Mouse (Mus musculus): Measurements from ENCODE around the gene Rrm1.
"Not testable (repeated sequence)": the region's sequence is repeated elsewhere in the genome, so short reads cannot be mapped to it uniquely, and the experiment has no call there.

Rrm1 gene

DNA sequence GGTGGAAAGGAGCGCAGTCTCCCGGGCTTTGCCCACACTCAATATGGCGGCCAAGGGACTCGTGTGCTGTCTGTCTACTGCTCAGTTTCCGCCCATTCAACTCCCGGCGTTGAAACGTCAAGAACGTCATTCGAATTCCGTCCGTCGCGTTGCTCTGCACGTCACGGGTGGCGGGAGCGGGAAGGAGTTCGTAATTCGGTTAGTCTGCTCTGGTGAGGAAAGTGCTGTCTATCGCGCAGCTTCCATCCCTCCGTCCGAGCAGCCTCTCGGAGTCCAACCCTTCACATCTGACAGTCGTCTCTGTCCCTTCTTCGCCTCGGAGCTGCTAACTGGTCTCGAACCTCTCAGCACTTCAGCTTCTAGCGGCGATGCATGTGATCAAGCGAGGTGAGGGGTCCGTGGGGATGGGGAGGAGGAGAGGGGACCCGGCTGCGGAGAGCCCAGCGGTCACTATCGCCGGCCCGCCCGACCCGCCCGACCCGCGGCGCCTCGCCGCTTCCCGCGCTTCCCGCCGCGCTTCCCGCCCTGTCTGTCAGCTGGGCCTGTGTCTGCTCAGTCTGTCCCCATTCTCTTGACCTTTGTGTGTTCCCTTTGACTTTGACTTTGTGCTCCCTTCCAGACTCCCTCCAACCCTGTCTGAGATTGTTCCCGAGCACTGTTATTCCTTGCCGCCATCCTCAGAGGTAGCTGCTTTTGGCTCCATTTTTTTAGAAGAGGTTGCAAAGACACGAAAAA, at the start of gene Rrm1:
Gene Rrm1 (plus strand): TSS at position 39 of the 735 bp plus-strand sequence.
- DNase-seq (ENCODE audit: low read depth, low spot score), result peak; percentile 98

DNA sequence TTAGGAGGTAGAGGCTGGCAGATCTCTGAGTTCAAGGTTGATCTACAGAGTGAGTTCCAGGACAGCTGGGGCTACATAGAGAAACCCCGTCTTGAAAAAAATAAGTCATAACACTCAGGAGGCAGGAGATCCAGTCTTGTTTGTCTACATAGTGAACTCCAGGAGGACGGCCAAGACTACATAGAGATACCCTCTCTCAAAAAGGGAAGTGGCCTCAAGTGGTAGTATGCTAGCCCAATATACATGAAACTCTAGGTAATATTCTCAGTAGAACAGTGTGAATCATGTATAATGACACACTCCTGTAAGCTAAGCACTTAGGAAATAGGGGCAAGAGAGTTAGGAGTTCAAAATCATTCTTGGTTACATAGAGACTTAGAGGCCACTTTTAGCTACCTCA, 47.6 kb upstream of the Rrm1 start:
- no peak for DNase-seq (ENCODE audit: low read depth, low spot score)

DNA sequence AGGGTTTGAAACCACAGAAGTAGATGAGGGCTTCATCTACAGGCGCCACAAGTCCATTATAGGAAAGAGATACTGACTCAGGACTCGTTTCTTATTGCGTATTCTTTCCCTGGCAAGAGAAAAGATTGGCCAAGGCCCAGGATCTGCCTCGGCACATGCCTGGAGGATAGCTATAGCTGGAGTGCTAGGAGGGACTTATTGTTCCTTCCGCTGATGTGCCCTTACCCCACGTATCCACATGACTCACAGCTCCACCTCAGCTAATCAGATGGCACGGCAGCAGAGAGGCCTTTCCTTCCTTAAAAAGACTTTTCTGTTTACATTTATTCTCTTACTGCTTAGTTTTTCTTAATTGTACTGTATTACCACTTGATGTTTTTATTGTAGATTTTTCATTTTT, 45.6 kb upstream of the Rrm1 start:
- DNase-seq (ENCODE audit: low read depth, low spot score), result no peak

DNA sequence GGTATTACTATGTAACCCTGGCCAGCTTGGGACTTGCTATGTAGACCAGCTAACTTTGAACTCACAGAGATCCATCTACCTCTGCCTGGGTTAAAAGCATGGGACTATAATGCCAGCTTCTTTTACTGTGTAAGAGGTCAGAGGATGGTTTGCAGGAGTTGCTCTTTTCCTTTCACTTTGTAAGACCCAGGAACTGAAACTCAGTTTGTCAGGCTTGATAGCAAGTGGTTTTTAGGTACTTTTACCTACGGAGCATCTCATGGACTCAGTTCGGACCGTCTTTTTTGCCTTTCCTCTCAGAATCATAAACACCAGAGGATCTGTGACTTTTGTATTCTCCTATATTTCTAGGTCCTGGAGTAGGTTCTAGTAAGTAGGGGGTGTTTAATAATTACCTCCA, 45.2 kb upstream of the Rrm1 start:
- DNase-seq (ENCODE audit: low read depth, low spot score), result no peak

DNA sequence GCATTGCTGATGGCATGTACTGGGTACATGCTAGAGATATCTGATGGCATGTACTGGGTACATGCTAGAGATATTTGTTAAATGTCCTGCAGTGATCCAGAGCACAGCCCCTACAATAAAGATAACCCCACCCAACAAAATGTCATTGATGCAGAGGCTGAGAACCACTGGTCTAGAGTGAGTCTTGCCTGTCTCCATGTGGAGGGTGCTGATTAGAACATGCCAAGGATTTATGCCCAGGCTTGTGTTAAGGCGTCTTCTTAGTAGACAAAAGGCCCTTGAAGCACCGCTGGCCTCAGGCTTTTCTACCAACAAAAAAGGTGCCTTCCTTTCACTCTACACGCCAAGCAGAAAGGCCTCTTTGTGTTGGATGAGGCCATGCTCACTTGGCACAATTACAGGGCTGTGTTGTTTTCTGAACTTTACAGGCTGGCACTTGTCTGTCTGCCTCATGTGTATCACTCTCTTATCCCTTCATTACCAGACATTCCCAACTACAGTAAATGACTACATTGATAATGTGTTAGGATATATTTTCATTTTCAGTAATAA, 42.2 kb upstream of the Rrm1 start:
- DNase-seq (ENCODE audit: low read depth, low spot score), result peak; percentile 12

DNA sequence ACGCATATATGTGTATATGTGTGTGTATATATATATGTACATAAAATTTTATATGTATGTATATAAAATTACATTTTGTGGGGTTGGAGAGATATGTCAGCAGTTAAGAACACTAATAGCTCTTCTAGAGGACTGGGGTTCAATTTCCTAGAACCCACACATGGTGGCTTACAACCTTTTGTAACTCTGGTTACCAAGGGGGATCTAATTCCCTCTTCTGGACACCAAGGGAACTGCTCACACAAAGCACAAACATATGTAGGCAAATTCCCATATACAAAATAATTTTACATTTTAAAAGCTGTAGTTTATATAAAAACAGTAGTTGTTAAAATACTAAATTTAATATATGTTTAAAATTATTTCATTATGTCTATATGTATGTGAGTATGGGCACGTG, 37.4 kb upstream of the Rrm1 start:
- DNase-seq (ENCODE audit: low read depth, low spot score), result no peak

DNA sequence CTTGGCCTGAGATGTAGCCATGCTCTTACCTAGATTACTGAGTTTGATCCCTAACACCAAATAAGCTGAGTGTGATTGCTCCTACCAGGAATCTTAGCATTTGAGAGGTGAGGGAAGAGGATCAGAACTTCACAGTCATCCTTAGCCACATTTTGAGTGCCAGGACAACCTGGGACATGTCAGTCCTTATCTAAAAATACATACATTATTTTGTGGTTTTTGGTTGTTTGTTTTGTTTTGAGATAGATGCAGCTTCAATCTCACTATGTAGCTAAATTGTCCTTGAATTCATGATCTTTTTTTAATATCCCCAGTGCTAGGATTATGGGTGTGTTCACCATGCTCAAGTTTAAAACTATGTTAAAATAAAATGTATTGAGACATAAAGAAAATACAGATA, 34.1 kb upstream of the Rrm1 start:
- no peak for DNase-seq (ENCODE audit: low read depth, low spot score)

DNA sequence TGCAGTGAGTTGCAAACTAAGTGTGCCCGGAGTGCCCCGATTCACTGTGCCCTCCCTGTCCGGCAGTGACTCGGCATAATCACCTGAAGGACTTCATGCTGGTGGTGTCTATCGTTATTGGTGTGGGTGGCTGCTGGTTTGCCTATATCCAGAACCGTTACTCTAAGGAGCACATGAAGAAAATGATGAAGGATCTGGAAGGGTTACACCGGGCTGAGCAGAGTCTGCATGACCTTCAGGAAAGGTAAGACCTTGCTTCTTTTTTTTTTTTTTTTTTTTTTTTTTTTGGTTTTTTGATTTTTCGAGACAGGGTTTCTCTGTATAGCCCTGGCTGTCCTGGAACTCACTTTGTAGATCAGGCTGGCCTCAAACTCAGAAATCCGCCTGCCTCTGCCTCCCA, 26.2 kb upstream of the Rrm1 start:
- not testable (repeated sequence) for DNase-seq (ENCODE audit: low read depth, low spot score)

DNA sequence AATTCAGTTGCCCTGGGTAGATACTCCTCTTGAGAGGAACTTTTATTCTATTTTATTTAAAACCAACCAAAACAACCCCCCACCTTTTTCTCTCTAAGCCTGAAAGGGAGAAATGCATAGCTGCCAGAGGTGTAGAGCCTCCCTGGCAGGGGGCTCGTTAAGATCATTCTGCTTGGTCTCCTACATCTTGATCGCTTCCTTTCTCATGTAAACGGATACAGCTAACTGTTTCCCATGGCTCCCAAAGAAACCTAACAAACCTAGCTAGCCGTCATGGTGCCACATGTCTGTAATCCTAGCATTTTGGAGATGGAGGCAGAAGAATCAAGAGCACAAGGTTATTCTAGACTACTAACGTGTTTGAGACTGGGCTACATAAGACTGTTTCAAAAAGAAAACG, 25.7 kb upstream of the Rrm1 start:
- no peak for DNase-seq (ENCODE audit: low read depth, low spot score)

DNA sequence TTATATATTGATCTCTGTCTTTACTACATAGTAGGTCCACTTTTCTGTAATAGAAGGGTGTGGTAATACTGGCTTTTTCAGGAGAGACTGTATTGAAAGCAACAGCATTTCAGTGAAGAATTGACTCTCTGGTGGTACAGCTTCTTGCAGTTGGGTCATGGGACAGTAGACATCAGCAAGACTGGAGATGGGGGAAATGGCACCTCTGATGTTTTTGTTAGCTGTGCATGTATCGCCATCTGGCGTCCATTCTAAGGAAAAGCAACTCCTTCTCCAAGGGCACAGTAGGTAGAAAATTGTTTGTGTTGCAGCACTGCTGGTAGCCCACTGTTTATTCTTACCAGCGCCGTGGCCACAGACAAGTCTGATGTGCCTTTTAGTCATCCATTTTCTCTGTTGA, 24.1 kb upstream of the Rrm1 start:
- peak; percentile 83 for DNase-seq (ENCODE audit: low read depth, low spot score)

DNA sequence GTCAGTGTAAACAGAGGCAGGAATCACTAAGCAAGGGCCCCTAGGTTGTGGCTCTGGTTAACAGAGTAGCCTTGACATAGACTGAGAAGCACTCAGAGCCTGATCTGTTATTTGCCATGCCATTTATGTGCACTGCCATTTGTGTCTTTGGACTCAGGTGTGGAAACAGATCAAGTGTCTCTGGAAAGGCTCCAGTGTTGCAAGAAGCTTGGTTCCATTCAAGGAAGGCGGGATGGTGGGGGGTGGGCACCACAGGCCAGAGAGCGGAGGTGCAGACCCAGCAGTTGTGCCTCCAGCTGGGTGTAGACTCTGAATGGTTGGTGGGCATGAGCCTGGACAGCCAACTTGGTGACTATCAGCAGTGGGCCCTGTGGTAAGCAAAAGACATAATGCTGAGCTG, 19.5 kb upstream of the Rrm1 start:
- DNase-seq (ENCODE audit: low read depth, low spot score), result no peak

DNA sequence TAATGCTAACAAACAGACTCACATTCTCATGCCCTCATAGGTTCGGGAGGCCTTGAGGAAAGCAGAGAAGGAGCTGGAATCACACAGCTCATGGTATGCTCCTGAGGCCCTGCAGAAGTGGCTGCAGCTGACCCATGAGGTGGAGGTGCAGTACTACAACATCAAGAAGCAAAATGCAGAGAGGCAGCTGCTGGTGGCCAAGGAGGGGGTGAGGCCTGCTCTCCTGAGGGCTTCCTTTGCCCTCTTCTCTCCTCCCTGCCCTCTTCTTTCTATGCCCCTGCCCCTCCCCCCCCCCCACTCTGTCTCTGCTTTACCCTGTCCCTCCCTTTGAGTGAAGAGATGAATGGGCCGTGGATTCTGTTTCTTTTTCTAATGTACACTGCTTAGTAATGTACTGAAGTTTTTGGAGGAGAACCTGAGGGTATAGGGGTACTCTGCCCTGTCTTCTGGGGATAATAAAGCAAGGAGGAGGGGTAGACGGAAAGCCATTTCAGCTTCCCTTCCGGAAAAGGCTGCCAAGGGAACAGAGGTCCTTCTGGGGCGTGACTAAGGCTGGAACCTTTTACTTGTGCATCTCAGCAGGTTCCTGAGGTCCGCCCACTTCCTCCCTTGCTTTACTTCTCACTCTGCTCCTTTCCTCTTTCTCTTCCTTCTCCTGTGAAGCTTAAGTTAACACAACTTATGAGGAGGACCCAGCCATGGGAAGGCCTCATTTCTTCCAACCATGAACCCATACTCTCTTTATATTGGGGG, 15.4 kb upstream of the Rrm1 start:
- no peak for DNase-seq (ENCODE audit: low read depth, low spot score)

DNA sequence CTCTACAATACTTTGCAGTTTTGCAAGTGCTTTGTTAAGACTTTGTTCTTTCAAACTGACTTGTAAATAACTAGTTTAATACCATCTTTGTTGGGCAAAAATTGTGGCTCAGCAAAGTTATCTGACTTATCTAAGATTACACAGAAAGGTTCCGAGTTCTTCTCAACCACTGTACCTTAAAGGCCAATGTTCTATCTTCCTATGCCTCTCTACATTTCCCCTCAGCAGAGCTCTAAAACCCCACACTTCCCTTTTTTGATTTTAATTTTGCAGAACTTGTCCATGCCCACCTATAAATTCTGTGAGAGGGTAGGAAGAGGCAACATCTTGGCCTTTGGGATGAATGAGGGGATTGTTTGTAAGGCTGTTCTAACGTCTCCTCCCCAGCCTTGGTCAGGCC, 7.2 kb upstream of the Rrm1 start:
- DNase-seq (ENCODE audit: low read depth, low spot score), result no peak

DNA sequence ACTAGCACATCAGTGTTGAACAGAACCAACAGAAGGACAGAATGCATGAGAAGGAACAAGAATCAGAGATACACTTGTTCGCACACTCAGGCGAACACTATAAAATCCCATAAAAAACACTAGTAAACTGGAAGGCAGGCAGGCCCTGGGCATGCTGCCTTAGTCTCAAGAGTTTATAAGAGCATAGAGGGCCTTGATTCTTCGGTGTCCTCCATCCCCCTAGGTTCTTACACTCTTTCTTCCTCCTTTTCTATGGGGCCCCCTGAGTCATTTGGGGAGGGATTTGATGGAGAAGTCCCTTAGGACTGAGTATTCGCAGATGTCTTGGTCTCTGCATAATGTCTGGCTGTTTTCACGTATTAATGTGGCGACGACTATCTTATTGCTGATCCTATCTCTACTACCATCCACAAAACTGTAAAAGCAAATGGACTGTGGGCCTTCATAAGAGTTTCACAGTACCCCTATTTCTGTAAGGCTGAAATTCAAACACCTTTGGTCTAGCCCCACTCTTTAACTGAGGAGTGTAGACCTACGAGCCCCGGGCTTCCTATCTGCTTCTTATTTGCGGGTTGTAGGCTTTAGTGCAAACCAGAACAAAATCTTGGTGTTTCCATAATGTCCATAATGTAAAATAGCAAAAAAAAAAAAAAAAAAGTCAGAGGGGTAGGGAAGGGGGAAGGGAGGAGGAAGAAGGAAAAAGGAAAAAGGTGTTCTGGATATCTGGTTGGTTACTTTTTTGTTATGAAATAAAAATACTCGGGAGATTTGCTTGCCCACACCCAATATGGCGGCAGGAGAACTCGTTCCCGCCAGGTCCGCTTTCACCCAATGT, 456 bp upstream of the Rrm1 start:
- DNase-seq (ENCODE audit: low read depth, low spot score), result no peak

DNA sequence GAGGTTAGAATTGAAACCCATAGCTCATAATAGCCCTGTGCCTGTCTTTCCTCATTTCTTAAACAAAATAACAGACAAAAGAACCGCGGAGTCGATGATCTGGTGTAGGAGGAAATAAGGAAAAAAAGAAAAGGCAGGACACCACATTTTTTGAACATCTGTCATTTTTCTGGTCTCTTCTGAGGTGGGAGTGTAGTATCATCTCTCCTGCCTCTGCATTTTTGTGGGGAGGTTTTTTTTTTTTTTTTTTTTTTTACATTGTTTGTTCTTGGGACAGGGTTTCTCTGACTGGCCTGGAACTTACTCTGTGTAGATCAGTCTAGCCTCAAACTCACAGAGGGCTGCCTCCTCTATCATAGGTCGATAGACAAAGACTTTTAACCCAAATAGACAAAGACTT, 937 bp downstream of the Rrm1 start:
- no peak for DNase-seq (ENCODE audit: low read depth, low spot score)

DNA sequence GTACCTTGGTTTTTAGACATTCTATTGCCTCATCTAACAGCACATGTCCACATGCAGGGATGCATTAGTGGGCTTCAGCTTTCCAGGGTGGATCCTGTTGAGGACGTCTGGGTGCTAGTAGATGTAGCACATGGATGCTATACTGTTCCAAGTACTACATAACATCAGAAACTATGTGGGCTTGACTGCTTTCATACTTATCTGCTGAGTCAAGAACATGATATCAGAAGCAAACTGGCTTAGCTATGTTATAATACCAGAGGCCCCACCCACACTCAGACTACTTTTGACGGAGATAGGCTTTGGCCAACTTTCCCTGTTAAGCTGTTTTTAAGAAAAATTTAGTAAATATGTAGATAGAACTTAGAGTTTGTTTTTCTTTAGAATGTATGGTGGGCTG, 2.8 kb downstream of the Rrm1 start:
- no peak for DNase-seq (ENCODE audit: low read depth, low spot score)

DNA sequence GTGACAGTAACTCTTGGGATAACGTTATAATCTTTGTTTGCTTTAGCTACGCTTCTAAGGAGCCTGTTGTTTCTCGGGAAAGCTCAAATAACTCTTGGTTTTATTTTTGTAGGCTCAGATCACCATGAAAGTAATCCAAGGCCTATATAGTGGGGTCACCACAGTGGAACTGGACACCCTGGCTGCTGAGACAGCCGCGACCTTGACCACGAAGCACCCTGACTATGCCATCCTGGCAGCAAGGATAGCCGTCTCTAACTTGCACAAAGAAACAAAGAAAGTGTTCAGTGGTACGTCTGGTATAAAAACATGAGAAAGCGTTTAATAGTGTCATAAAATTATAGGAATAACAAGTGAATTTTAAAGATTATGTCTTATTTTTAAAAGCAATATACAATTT, 4.9 kb downstream of the Rrm1 start:
- no peak for DNase-seq (ENCODE audit: low read depth, low spot score)

DNA sequence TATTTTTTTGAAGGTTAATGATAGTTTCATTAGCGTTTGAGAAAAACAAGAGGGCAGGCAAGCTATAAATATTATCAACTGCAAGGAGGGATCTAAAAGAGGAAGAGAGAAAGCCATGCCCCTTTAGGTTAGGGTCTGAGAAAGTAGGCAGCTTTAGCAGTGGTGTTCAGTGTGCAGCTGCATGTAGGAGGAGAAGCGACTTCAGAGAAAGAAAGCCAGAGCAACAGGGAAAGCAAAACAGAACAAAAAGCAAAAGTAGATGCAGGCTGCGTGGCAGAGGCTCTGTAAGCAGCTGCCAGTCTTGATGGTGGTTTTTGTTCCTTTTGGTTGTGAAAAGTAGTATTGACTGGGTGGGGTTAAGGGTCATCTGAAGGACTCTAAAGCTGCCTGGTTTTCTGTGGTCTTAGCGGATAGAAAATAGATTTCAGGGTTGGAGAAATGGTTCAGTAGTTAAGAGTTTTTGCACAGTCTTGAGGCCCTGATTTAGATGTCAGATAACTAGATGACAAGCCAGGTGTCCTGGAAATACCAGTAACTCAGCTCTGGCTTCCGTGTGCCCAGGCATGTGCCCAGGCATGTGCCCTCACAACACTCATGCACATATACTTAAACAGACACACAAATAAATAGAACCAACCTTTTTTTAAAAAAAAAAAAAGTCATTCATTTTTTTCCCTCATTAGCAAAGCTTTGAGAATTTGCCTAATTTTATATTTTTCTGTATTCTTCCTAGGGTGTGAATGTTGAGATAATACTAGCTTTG, 17.3 kb downstream of the Rrm1 start:
- DNase-seq (ENCODE audit: low read depth, low spot score), result no peak

DNA sequence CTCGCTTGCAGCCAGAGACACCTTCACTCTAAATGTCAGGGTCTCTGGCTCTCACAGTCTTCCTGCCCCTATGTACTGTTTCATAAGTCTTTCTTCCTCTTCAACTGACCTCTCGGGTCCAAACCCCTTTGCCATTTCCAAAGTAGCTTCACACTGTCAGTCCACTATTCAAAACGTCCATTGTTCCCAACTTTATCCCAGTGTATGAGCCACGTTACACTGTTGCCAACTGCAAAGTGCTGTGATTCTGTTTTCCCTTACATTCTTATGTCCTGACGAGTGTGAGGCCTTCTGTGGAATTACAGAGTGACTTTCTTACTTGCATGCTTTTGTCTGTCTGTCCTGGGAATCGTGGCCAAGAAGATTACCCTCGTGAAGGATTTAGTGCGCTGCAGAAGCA, 26.1 kb downstream of the Rrm1 start:
- no peak for DNase-seq (ENCODE audit: low read depth, low spot score)

DNA sequence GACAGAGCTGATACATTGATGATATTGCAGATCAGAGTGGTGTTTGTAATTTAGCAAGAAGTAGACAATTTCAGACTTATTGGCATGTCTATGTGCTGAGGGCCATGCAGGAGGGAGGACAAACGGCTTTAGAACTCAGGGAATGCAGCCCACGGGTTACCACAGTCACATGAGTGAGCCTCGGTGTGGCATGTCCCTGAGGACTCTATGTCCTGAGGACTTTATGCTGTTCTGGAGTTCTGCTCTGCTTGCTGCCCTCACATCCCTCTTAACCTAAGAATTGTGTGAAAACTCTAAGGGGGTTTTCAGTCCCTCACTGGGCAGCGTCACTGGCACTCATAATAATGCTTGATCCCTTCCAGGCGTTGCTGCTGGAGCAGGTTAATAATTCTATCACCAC, 31.2 kb downstream of the Rrm1 start:
- DNase-seq (ENCODE audit: low read depth, low spot score), result no peak

DNA sequence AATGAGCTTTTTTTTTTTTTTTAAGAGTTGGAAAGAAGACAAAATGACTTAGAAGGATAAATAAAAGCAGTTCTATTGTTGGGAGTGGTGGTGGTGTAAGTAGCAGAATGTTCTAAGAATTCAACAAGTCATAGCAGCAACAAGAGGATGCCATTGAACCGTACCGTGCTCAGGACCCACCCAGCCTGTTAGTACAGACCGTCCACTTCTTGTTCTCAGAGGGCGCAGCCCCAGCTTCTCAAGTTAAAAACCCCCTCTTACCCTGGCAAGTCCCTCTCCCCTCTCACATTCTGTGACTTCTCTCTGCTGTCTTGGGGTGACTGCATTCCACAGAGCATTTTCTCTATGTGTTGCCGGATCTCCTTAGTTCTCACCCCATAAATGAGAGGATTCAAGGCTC, 35.1 kb downstream of the Rrm1 start:
- no peak for DNase-seq (ENCODE audit: low read depth, low spot score)

DNA sequence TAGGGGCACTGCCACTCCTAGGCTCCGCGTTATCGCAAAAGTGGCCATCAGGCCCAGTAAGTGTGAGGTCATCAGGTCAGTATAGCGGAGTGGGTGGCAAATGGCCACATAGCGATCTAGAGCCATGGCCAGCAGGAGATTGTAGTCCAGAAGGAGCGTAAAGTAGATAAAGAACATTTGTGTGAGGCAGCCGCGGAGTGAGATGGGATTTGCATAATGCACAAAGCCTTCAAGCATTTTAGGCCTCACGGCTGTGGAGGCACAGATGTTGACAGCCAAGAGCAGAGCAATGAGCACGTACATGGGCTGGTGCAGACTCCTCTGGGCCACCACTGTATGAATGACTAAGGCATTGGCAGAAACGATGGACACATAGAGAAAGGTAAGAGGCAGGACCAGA, 35.9 kb downstream of the Rrm1 start:
- no peak for DNase-seq (ENCODE audit: low read depth, low spot score)
